ENCODE assay signal across 12 mouse cellular contexts in genomic region chr12:99550629-99551028, GRCm38 (mm10). TPM values are rescaled to one million over a fixed set of nuclear protein-coding genes. Genes with fewer than 3 reads are reported as not detected.
A peak's percentile ranks its signal among the peaks of the same experiment; 100 is the strongest.
DNase-seq lines count a peak whose midpoint lies in the region; ATAC-seq and TF ChIP-seq lines count a peak whose summit lies in the region.
"Had no signal": no experiment of that assay in that cellular context is flagged by ENCODE, and none has a peak within 500 bp of the region (broad histone marks: within the 10 kb centered on the region; RNA-seq: fewer than 3 reads in every experiment).

No protein-coding gene starts in this region.

- no peaks in the 10 kb centered on the region for H3K9me3 ChIP-seq in hindbrain, embryonic 16.5 days (ENCODE audit: control insufficient read depth, low read length)
- H3K9me3 ChIP-seq: hindbrain, embryonic 15.5 days; neural tube, embryonic 12.5 days had no signal

- no peak overlapping the region for H3K9ac ChIP-seq in hindbrain, embryonic 16.5 days (ENCODE audit: low read depth, low read length)
- H3K9ac ChIP-seq: hindbrain, embryonic 15.5 days; neural tube, embryonic 12.5 days had no signal

- no peak overlapping the region for H3K27ac ChIP-seq in left cerebral cortex, adult 2 months
- H3K27ac ChIP-seq in hindbrain, embryonic 16.5 days (ENCODE audit: low read depth, low read length): no peak overlapping the region
- H3K27ac ChIP-seq: hindbrain, embryonic 15.5 days; neural tube, embryonic 12.5 days had no signal

- no peaks in the 10 kb centered on the region for H3K27me3 ChIP-seq in hindbrain, embryonic 16.5 days (replicated peaks; ENCODE audit: control insufficient read depth, insufficient read depth, low read length)
- H3K27me3 ChIP-seq: hindbrain, embryonic 15.5 days; neural tube, embryonic 12.5 days had no signal

- no peak overlapping the region for H3K4me3 ChIP-seq in left cerebral cortex, adult 2 months
- no peak overlapping the region for H3K4me3 ChIP-seq in hindbrain, embryonic 16.5 days (ENCODE audit: low read length)
- H3K4me3 ChIP-seq: hindbrain, embryonic 15.5 days; neural tube, embryonic 12.5 days had no signal

- intact Hi-C loops in left cerebral cortex, adult 2 months (cut with DNase I): no loop called here

- no peak overlapping the region for H3K4me2 ChIP-seq in hindbrain, embryonic 16.5 days (ENCODE audit: low read length)
- H3K4me2 ChIP-seq: hindbrain, embryonic 15.5 days; neural tube, embryonic 12.5 days had no signal

- no peak for DNase-seq in left cerebral cortex, adult 2 months (ENCODE audit: extremely low spot score in 1 of 2, low spot score in 2 of 2)
- DNase-seq in left cerebral cortex, adult 9 months (ENCODE audit: low spot score in 2 of 2): no peak
- peak; percentile 41 for DNase-seq in CD4-positive helper T cell, adult 2 months (ENCODE audit: low read depth, low spot score)
- DNase-seq in ES-CJ7 (ENCODE audit: low read depth, low spot score): peak; percentile 25
- no peak for DNase-seq in right cerebral cortex, postnatal 14 days
- DNase-seq in right cerebral cortex, postnatal 4 days: no peak
- DNase-seq: cerebellum, postnatal 36 days; gastrocnemius, postnatal 25 days had no signal

- peak; percentile 66; the same call in 1 of the 2 replicates for ATAC-seq in megakaryocyte-erythroid progenitor cell, adult 5-6 weeks (replicated peaks; ENCODE audit: low FRiP score, low TSS enrichment, poor library complexity, severe bottlenecking)
- ATAC-seq in hindbrain, embryonic 16.5 days: no peak

- peak; percentile 15 for TF ChIP-seq CTCF in left cerebral cortex, adult 2 months (IDR thresholded peaks at IDR 0.05)

- H3K36me3 ChIP-seq in hindbrain, embryonic 16.5 days (ENCODE audit: control insufficient read depth, insufficient read depth, low read length): no peaks in the 10 kb centered on the region
- H3K36me3 ChIP-seq: hindbrain, embryonic 15.5 days; neural tube, embryonic 12.5 days had no signal

- no peaks in the 10 kb centered on the region; the same call in 1 of the 2 replicates for H3K4me1 ChIP-seq in hindbrain, embryonic 16.5 days (ENCODE audit: control insufficient read depth, insufficient read depth, low read depth, low read length)
- H3K4me1 ChIP-seq: hindbrain, embryonic 15.5 days had no signal

- WGBS in hindbrain, embryonic 16.5 days: 63% methylated on average over 8 of the region's 8 CpGs

RNA-seq across cellular contexts. Expression of gene Foxn3, which starts 12.8 kb away (rescaled TPM):
- total RNA-seq in left cerebral cortex, adult 2 months (2021): 10 to 100 TPM; 52.4 to 57.4 TPM
- 118 and 140 TPM in 2 replicates for total RNA-seq in megakaryocyte-erythroid progenitor cell, adult 5-6 weeks (2014; fragmentation: Nextera tagmentation)
- total RNA-seq in megakaryocyte-erythroid progenitor cell, adult 5-6 weeks (2017): 36.9 and 47.6 TPM in 2 replicates
- polyA plus RNA-seq in hindbrain, embryonic 16.5 days (2015; fragmentation: Nextera tagmentation; extraction: Ambion mirVana): 60.5 and 70.7 TPM in 2 replicates

Comparison
In these comparisons a context has a peak if more than half of its experiments do, and no peak if none do; other contexts are left out.
1. DNase-seq: peak in CD4-positive helper T cell, adult 2 months (single experiment) and ES-CJ7 (single experiment); none in left cerebral cortex, adult 2 months (0 of 2), left cerebral cortex, adult 9 months (0 of 2), right cerebral cortex, postnatal 14 days (single experiment) and right cerebral cortex, postnatal 4 days (single experiment).